Mouse (Mus musculus) liver, embryonic 14.5 days (tissue): ENCODE data around the gene Cpsf6.

ENCODE experiments used
- CTCF ChIP-seq: IDR thresholded peaks from 2 replicates; pipeline ENCODE4 v1.5.1; 2016; ENCODE audit warnings: antibody characterized with exemption, low read depth, control low read depth
- EP300 ChIP-seq: IDR thresholded peaks from 2 replicates; pipeline ENCODE4 v1.6.1; 2016; ENCODE audit warnings: antibody characterized with exemption, low read depth

- no peak for TF ChIP-seq CTCF
- TF ChIP-seq EP300, result no peak
These were observed 79.8 kb downstream of the Cpsf6 start for GRCm38 (mm10) chr10:117299901-117300520.
